Mouse (Mus musculus) spleen, adult 2 months (tissue): ENCODE data around the gene Bax. TPM values are rescaled to one million over a fixed set of nuclear protein-coding genes. Genes with fewer than 3 reads are reported as not detected.

ENCODE experiments used
- DNase-seq, 2 experiments: peaks; one replicate each; pipeline versions ENCODE4 v3.0.0 to v3.0.0-alpha.2; 2012 to 2021; ENCODE audit warnings: low spot score in 2 of 2, low read depth in 1 of 2
- H3K27ac ChIP-seq: fragments of 200-500 bp; 2 replicates; pipeline ENCODE4 v1.5.1; 2012; ENCODE audit warnings: low read length, inconsistent platforms; ENCODE audit not compliant: insufficient read depth
- H3K27me3 ChIP-seq: fragments of 200-500 bp; 2 replicates; pipeline ENCODE4 v1.6.1; 2012; ENCODE audit warnings: mild to moderate bottlenecking, moderate library complexity, low read length, inconsistent platforms; ENCODE audit not compliant: control insufficient read depth, insufficient read depth
- H3K36me3 ChIP-seq: fragments of 200-500 bp; 2 replicates; pipeline ENCODE4 v1.6.1; 2012; ENCODE audit warnings: mild to moderate bottlenecking, low read length, inconsistent platforms; ENCODE audit not compliant: control insufficient read depth, insufficient read depth
- H3K4me1 ChIP-seq: fragments of 200-500 bp; 2 replicates; pipeline ENCODE4 v1.6.1; 2011; ENCODE audit warnings: inconsistent platforms; ENCODE audit not compliant: control insufficient read depth, insufficient read depth, insufficient read length
- H3K4me3 ChIP-seq: fragments of 200-500 bp; 2 replicates; pipeline ENCODE4 v1.5.1; 2011; ENCODE audit warnings: mild to moderate bottlenecking, inconsistent platforms; ENCODE audit not compliant: insufficient read depth, insufficient read length; ENCODE audit errors: extremely low read depth
- CTCF ChIP-seq: fragments of 200-500 bp; IDR thresholded peaks from 2 replicates; pipeline ENCODE4 v1.5.1; 2011; ENCODE audit warnings: mild to moderate bottlenecking, inconsistent platforms; ENCODE audit not compliant: insufficient read depth, insufficient read length, insufficient replicate concordance; ENCODE audit errors: extremely low read depth
- POLR2A ChIP-seq: fragments of 200-500 bp; IDR thresholded peaks from 2 replicates; pipeline ENCODE4 v1.6.1; 2011; ENCODE audit warnings: low read depth, low read length, inconsistent platforms
- WGBS: fragments of 180-500 bp; shearing (Covaris S2); methylation state at CpG from one replicate; pipeline ENCODE4 v1.1.7; 2018; 5-methylcytosine and 5-hydroxymethylcytosine counted together
- polyA plus RNA-seq: library from polyadenylated mRNA; depleted of rRNA; stranded (reverse); fragments of >200 nt; gene quantifications from 2 replicates; pipeline ENCODE4 v1.2.3, GENCODE M21; 2012

Gene Bax
- polyA plus RNA-seq, 1 experiment = 129 TPM

- TF ChIP-seq CTCF = no peak
- TF ChIP-seq POLR2A = no peak
- H3K36me3 ChIP-seq = 0 out of 2 replicates have a peak, but pooled peaks cover 1% of the 10 kb centered on the region
- no peaks in the 10 kb centered on the region for H3K27me3 ChIP-seq
Observed at GRCm38 (mm10) chr7:45446589-45446988, 20.1 kb downstream of the Bax start.

DNA sequence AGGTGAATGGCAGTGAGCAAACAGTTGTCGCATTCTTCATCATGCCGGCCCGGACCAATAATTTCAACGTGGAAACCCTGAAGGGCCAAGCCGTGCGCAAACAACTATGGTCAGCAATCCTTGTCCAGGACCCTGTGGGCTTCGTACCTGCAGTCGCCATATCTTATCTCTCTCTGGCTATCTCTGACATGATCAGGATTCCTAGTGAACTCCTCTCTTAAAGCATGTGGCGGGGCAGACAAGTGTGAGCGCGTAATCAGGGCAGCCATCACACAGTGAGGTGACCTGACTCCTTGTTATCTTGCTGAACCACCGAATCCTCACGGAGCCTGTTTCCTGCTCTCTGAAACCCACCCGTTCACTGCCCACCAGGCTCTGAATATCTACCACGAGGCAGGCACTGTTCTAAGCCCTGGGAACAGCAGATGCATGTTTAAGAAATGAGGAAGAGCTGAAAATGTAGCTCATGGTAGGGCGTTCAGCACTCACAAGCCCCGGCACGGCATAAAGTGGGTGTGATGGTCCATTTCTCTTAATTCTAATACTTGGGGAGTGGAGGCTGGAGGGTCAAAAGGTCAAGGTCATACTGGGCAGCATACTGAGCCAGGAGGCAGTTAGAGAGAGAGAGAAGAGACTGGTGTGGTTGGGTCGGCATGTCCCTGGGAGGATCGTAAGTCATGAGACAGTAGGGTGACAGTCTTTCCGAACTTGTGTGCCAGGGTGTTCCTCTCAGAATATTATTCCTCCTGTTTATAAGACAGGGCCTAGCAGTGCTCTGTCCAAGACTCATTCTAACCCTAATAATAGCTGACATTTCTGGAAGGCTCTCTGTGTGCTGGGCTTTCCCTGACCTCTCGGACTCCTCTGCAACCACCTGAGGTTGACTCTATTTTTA is 22.9 kb downstream of the Bax start:
- no peaks in the 10 kb centered on the region for H3K4me1 ChIP-seq
- no peak for DNase-seq
- H3K36me3 ChIP-seq = 0 out of 2 replicates have a peak, but pooled peaks cover 3% of the 10 kb centered on the region
- no peak overlapping the region for H3K27ac ChIP-seq
- no peaks in the 10 kb centered on the region for H3K27me3 ChIP-seq
- 86% methylated on average over 22 of the region's 22 CpGs for WGBS
- no peak overlapping the region for H3K4me3 ChIP-seq
- TF ChIP-seq CTCF (no peak), POLR2A (no peak)

More at GRCm38 (mm10) chr7:45446589-45446988, 20.1 kb downstream of the Bax start:
- DNase-seq = no peak
- H3K4me3 ChIP-seq = no peak overlapping the region
- H3K27ac ChIP-seq = no peak overlapping the region
- H3K4me1 ChIP-seq = no peaks in the 10 kb centered on the region

DNA sequence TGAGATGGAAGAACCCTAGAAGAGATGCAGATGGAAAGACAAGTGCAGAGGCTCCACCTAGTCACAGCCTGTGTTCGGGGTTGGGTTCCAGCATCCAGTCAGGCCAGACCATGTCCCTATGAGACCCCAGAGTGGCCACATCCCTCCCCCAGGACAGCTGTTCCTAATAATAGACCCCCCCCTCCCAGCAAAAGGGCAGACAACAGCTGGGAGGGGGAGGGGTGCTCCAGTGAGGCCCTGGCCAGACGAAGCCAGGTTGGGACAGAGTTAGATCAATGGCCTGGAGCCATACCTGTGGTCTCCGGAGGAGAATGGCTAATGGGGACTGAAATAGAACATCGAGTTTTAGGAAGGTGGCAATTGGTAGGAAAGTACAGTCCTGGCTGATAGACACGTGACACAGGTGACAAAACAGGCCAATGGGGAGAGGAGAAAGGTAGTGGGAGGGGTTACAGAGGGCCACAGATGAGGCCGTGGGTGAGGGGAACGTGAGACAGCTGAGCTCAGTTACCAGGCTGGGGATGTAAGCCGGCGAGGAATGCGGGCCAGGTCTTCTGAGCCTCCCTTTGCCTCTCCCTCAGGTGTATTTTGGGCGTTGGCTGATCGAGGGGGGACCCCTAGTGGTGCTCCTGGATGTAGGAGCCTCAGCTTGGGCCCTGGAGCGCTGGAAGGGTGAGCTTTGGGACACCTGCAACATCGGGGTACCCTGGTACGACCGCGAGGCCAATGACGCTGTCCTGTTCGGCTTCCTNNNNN is 29.0 kb downstream of the Bax start, which contains the start of gene Ruvbl2:
Gene Ruvbl2 (minus strand): TSS at position 576 of the 756 bp plus-strand sequence.
- TF ChIP-seq POLR2A = no peak
- TF ChIP-seq CTCF = no peak
- WGBS = 74% methylated on average over 19 of the region's 19 CpGs
- no peak within 1 kb of the TSS for H3K27ac ChIP-seq
- H3K4me1 ChIP-seq = peaks cover 10% of the 10 kb centered on the region; the same call in 1 of the 2 replicates
- no peak for DNase-seq
- no peak within 1 kb of the TSS for H3K4me3 ChIP-seq
- H3K27me3 ChIP-seq = no peaks in the 10 kb centered on the region
- H3K36me3 ChIP-seq = 0 out of 2 replicates have a peak, but pooled peaks cover 2% of the 10 kb centered on the region

DNA sequence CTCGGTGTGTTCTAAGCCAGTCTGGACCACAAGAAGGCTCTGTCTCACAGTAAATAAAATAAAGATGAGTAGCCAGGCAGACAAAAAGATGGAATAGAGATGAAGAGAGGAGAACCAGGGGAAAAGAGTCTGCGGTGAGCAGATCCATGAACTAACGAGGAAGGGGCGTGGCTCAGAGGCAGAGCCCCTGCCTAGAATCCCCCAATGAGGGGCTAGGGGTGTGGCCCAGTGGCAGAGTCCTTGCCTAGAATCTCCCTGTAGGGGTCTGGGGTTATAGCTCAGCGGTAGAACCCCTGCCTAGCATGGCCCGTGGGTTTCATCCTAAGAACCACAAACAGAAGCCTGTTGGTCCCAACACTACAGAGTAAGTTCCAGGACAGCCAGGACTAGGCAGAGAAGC is 29.7 kb downstream of the Bax start:
- Histone ChIP-seq H3K27ac (no peak overlapping the region), H3K4me1 (peaks cover 10% of the 10 kb centered on the region; the same call in 1 of the 2 replicates), H3K27me3 (no peaks in the 10 kb centered on the region), H3K4me3 (no peak overlapping the region), H3K36me3 (0 out of 2 replicates have a peak, but pooled peaks cover 2% of the 10 kb centered on the region)
- DNase-seq = no peak
- 86% methylated on average over 6 of the region's 6 CpGs for WGBS
- TF ChIP-seq CTCF (no peak), POLR2A (no peak)

DNA sequence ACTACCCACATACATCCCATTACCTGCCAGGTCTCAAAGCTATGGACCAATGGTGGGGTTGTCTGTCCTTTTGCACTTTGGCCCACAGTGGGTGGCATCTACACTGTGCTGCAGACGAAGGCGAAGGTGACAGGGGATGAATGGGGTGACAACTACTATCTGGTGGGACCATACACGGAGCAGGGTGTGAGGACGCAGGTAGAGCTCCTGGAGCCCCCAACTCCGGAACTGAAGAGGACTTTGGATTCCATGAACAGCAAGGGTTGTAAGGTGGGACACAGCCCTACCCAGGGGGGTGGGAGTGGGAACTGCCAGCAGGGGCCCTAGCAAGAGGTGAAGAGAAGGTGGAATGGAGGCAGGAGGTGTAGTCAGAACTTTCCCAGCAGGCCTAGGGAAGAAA is 30.3 kb downstream of the Bax start:
- Histone ChIP-seq H3K4me1 (peaks cover 10% of the 10 kb centered on the region; the same call in 1 of the 2 replicates), H3K27ac (no peak overlapping the region), H3K4me3 (no peak overlapping the region), H3K36me3 (0 out of 2 replicates have a peak, but pooled peaks cover 2% of the 10 kb centered on the region), H3K27me3 (no peaks in the 10 kb centered on the region)
- TF ChIP-seq POLR2A (no peak), CTCF (no peak)
- no peak for DNase-seq
- WGBS = 97% methylated on average over 5 of the region's 5 CpGs

DNA sequence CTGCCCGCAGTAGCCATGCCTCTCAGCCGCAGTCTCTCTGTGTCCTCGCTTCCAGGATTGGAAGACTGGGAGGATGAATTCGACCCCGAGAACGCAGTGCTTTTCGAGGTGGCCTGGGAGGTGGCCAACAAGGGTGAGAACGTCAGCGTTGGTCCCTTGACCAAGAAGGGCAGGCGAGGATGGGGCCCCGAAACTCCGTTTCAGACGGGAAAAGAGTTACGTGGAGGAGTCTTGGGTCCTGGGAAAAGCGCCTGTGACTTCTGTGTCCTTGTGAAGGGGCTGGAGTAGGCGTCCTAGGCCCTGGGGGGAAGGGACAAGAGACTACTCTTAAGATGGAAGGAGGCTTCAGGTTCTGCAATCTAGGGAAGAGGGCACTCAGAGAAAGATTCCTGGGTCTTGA is 31.7 kb downstream of the Bax start:
- Histone ChIP-seq H3K36me3 (peaks cover 6% of the 10 kb centered on the region), H3K4me3 (peak overlapping the region; percentile 61), H3K4me1 (peaks cover 10% of the 10 kb centered on the region; the same call in 1 of the 2 replicates), H3K27me3 (no peaks in the 10 kb centered on the region), H3K27ac (no peak overlapping the region)
- DNase-seq = no peak
- TF ChIP-seq CTCF (no peak), POLR2A (no peak)
- WGBS = 6% methylated on average over 16 of the region's 16 CpGs
